Mouse (Mus musculus): Measurements from ENCODE around the gene Snx29. TPM values are rescaled to one million over a fixed set of nuclear protein-coding genes. Genes with fewer than 3 reads are reported as not detected.

Snx29 gene
- polyA plus RNA-seq, 1 experiment = 24.4 TPM

DNA sequence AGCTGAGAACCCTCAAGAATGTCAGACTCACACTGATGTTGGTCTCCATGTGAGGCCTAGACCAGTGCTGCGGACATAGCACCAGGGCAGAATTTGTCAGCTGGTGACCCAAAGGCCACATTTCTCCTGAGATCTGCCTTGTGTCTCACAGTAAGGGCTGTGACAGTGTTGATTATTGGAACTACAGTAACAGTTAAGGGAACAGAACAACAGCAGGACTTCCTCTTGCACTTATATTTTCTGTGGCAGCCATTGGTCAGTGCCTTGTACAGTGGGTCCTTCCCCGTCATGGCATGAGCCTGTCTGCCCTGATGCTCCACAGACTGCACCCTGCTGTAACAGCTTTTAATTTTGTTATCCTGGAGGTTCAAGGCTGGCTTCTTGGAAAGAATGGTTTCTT lies 403.2 kb downstream of the Snx29 start:
- WGBS = 83% methylated on average over 2 of the region's 2 CpGs
- H3K4me1 ChIP-seq (ENCODE audit: control insufficient read depth, insufficient read depth, low read length) = no peaks in the 10 kb centered on the region; the same call in 1 of the 2 replicates
- H3K27ac ChIP-seq (ENCODE audit: control insufficient read depth, insufficient read depth, low read depth, low read length, poor library complexity) = no peak overlapping the region
- TF ChIP-seq POLR2A (IDR thresholded peaks at IDR 0.05; ENCODE audit: borderline replicate concordance, control insufficient read depth, low read depth, low read length) (no peak), CTCF (IDR thresholded peaks at IDR 0.05; ENCODE audit: control insufficient read depth, insufficient read depth, low read length) (no peak)
- no peak overlapping the region for H3K4me3 ChIP-seq (replicated peaks; ENCODE audit: control insufficient read depth, low read depth, low read length)

DNA sequence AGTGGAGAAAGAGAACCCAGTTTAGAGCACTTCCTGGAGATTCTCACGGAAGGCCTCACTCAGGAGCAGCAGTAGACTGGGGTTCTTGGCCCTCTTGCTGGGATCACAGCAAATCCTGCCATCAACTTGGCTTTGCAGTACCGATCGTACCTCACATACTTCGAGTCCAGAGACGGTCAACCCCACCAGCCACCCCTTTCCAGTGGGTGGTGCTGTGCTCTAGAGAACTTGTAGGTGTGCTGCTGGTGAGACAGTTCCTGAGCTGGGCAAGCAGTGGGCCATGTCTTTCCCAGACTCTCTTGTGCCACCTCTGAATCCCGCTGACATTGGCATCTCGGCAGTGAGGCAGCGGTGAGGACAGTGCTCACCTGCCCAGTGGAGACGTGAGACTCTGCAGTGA lies 404.6 kb downstream of the Snx29 start:
- H3K4me1 ChIP-seq (ENCODE audit: control insufficient read depth, insufficient read depth, low read length) = no peaks in the 10 kb centered on the region; the same call in 1 of the 2 replicates
- WGBS = 87% methylated on average over 9 of the region's 9 CpGs
- no peak overlapping the region for H3K27ac ChIP-seq (ENCODE audit: control insufficient read depth, insufficient read depth, low read depth, low read length, poor library complexity)
- no peak overlapping the region for H3K4me3 ChIP-seq (replicated peaks; ENCODE audit: control insufficient read depth, low read depth, low read length)
- TF ChIP-seq POLR2A (IDR thresholded peaks at IDR 0.05; ENCODE audit: borderline replicate concordance, control insufficient read depth, low read depth, low read length) (no peak), CTCF (IDR thresholded peaks at IDR 0.05; ENCODE audit: control insufficient read depth, insufficient read depth, low read length) (no peak)

GRCm38 (mm10) chr16:11728131-11728530 lies 405.4 kb downstream of the Snx29 start:
- WGBS = 75% methylated on average over 3 of the region's 3 CpGs
- no peak overlapping the region for H3K4me3 ChIP-seq (replicated peaks; ENCODE audit: control insufficient read depth, low read depth, low read length)
- H3K4me1 ChIP-seq (ENCODE audit: control insufficient read depth, insufficient read depth, low read length) = no peaks in the 10 kb centered on the region; the same call in 1 of the 2 replicates
- TF ChIP-seq POLR2A (IDR thresholded peaks at IDR 0.05; ENCODE audit: borderline replicate concordance, control insufficient read depth, low read depth, low read length) (no peak), CTCF (IDR thresholded peaks at IDR 0.05; ENCODE audit: control insufficient read depth, insufficient read depth, low read length) (no peak)
- H3K27ac ChIP-seq (ENCODE audit: control insufficient read depth, insufficient read depth, low read depth, low read length, poor library complexity) = no peak overlapping the region

DNA sequence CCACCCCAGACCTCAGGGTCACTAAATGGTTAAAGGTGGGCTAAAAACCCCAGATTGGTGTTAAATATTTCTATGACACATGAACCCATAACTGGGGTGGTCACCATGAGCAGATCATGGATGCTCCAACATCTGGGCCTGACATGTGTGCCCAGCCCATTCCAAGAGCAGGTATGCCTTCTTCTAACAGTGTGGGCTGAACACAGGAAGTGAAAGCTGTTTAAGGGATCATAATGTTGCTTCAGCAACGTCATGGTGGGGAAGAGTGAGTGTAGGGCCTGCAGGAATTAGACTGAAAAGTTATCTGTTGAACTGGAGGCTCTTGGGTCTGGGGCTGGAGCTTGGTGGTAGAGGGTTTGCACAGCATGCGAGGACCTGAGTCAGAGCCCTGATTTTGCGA lies 405.9 kb downstream of the Snx29 start:
- TF ChIP-seq CTCF (IDR thresholded peaks at IDR 0.05; ENCODE audit: control insufficient read depth, insufficient read depth, low read length) (no peak), POLR2A (IDR thresholded peaks at IDR 0.05; ENCODE audit: borderline replicate concordance, control insufficient read depth, low read depth, low read length) (no peak)
- Histone ChIP-seq H3K4me3 (replicated peaks; ENCODE audit: control insufficient read depth, low read depth, low read length) (no peak overlapping the region), H3K27ac (ENCODE audit: control insufficient read depth, insufficient read depth, low read depth, low read length, poor library complexity) (no peak overlapping the region), H3K4me1 (ENCODE audit: control insufficient read depth, insufficient read depth, low read length) (no peaks in the 10 kb centered on the region; the same call in 1 of the 2 replicates)
- 62% methylated on average over 3 of the region's 3 CpGs for WGBS

GRCm38 (mm10) chr16:11729111-11729510 lies 406.4 kb downstream of the Snx29 start:
- TF ChIP-seq CTCF (IDR thresholded peaks at IDR 0.05; ENCODE audit: control insufficient read depth, insufficient read depth, low read length) (no peak), POLR2A (IDR thresholded peaks at IDR 0.05; ENCODE audit: borderline replicate concordance, control insufficient read depth, low read depth, low read length) (no peak)
- 8% methylated on average over 6 of the region's 6 CpGs for WGBS
- Histone ChIP-seq H3K4me1 (ENCODE audit: control insufficient read depth, insufficient read depth, low read length) (no peaks in the 10 kb centered on the region; the same call in 1 of the 2 replicates), H3K4me3 (replicated peaks; ENCODE audit: control insufficient read depth, low read depth, low read length) (no peak overlapping the region), H3K27ac (ENCODE audit: control insufficient read depth, insufficient read depth, low read depth, low read length, poor library complexity) (no peak overlapping the region)

DNA sequence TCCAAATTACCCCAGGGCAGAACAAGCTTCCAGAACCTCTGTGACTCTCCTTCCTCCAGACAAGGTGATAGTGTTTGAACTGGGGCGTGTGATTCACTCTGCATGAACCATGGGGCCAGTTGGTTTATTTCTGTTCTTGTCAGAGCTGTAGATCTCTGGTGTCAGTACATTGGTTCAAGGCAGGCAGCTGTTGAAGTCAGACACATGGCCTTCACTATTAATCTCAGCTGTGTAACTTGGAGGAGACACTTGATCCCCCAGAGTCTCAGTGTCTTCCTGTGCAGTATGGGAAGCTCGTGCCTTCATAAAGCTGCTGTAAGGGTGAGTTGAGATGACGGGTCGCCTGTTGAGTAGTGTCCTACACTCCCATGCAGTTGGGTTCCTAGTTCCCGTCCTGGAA lies 407.1 kb downstream of the Snx29 start:
- H3K4me3 ChIP-seq (replicated peaks; ENCODE audit: control insufficient read depth, low read depth, low read length) = no peak overlapping the region
- no peak for TF ChIP-seq POLR2A (IDR thresholded peaks at IDR 0.05; ENCODE audit: borderline replicate concordance, control insufficient read depth, low read depth, low read length)
- no peak for TF ChIP-seq CTCF (IDR thresholded peaks at IDR 0.05; ENCODE audit: control insufficient read depth, insufficient read depth, low read length)
- H3K27ac ChIP-seq (ENCODE audit: control insufficient read depth, insufficient read depth, low read depth, low read length, poor library complexity) = no peak overlapping the region
- H3K4me1 ChIP-seq (ENCODE audit: control insufficient read depth, insufficient read depth, low read length) = no peaks in the 10 kb centered on the region; the same call in 1 of the 2 replicates
- 79% methylated on average over 5 of the region's 5 CpGs for WGBS

DNA sequence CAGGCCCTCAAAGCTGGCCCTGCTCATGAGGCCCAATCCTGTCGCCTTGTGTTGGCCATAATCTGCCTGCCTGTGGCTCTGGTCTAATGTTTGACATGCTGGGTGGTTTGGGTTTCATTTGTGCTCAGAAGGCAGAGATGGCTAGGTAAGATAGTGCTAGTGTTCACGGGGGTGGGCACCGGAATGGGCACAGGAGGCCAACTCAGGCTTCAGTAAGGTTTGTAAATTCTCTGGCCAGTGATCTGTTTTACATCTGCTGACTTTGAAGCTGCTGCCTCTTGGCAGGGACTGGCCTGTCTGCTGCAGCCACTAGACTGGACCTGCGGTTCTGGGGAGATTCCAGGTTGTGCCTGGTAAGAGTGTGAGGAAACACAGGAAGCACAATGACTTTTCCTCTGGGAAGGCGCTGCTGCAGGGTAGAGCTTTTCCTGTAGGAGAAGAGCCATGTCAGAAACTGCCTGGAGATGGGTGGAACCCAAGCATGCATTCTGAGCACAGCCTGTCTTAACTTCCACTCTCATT lies 408.4 kb downstream of the Snx29 start:
- Histone ChIP-seq H3K4me3 (replicated peaks; ENCODE audit: control insufficient read depth, low read depth, low read length) (no peak overlapping the region), H3K27ac (ENCODE audit: control insufficient read depth, insufficient read depth, low read depth, low read length, poor library complexity) (no peak overlapping the region), H3K4me1 (ENCODE audit: control insufficient read depth, insufficient read depth, low read length) (no peaks in the 10 kb centered on the region; the same call in 1 of the 2 replicates)
- TF ChIP-seq POLR2A (IDR thresholded peaks at IDR 0.05; ENCODE audit: borderline replicate concordance, control insufficient read depth, low read depth, low read length) = no peak
- no peak for TF ChIP-seq CTCF (IDR thresholded peaks at IDR 0.05; ENCODE audit: control insufficient read depth, insufficient read depth, low read length)
- 77% methylated on average over 5 of the region's 5 CpGs for WGBS

GRCm38 (mm10) chr16:11738341-11738740 lies 415.6 kb downstream of the Snx29 start:
- TF ChIP-seq POLR2A (IDR thresholded peaks at IDR 0.05; ENCODE audit: borderline replicate concordance, control insufficient read depth, low read depth, low read length) (no peak), CTCF (IDR thresholded peaks at IDR 0.05; ENCODE audit: control insufficient read depth, insufficient read depth, low read length) (no peak)
- WGBS = 75% methylated on average over 7 of the region's 7 CpGs
- H3K27ac ChIP-seq (ENCODE audit: control insufficient read depth, insufficient read depth, low read depth, low read length, poor library complexity) = no peak overlapping the region

DNA sequence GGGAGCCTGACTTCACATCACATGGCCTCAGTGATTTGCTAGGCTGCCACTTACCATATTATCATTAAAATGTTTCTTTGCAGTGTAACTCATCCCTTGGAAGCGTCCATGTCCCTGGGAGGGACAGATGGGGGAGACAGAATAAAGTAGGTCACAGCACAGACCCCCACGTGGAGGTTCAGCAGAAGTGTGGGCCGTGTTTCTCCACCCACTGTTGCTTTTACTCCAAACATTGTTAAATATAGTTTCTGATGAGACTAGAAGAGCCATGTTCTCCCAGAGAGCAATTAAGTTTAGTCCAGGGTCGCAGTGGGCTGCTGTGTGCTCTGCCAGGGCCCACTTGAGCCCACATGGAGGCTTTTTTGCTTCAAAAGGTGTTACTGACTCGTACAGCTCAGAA lies 419.2 kb downstream of the Snx29 start:
- Histone ChIP-seq H3K4me1 (ENCODE audit: control insufficient read depth, insufficient read depth, low read length) (no peaks in the 10 kb centered on the region), H3K27ac (ENCODE audit: control insufficient read depth, insufficient read depth, low read depth, low read length, poor library complexity) (no peak overlapping the region), H3K4me3 (replicated peaks; ENCODE audit: control insufficient read depth, low read depth, low read length) (no peak overlapping the region)
- TF ChIP-seq CTCF (IDR thresholded peaks at IDR 0.05; ENCODE audit: control insufficient read depth, insufficient read depth, low read length) (no peak), POLR2A (IDR thresholded peaks at IDR 0.05; ENCODE audit: borderline replicate concordance, control insufficient read depth, low read depth, low read length) (no peak)
- WGBS = 82% methylated on average over 5 of the region's 5 CpGs

More at GRCm38 (mm10) chr16:11738341-11738740, 415.6 kb downstream of the Snx29 start:
- Histone ChIP-seq H3K4me1 (ENCODE audit: control insufficient read depth, insufficient read depth, low read length) (no peaks in the 10 kb centered on the region), H3K4me3 (replicated peaks; ENCODE audit: control insufficient read depth, low read depth, low read length) (no peak overlapping the region)
